Mouse (Mus musculus): ENCODE data around the gene Mrps16. TPM values are rescaled to one million over a fixed set of nuclear protein-coding genes. Genes with fewer than 3 reads are reported as not detected.

Mrps16 gene
- polyA plus RNA-seq, 1 experiment = 97.2 TPM

DNA sequence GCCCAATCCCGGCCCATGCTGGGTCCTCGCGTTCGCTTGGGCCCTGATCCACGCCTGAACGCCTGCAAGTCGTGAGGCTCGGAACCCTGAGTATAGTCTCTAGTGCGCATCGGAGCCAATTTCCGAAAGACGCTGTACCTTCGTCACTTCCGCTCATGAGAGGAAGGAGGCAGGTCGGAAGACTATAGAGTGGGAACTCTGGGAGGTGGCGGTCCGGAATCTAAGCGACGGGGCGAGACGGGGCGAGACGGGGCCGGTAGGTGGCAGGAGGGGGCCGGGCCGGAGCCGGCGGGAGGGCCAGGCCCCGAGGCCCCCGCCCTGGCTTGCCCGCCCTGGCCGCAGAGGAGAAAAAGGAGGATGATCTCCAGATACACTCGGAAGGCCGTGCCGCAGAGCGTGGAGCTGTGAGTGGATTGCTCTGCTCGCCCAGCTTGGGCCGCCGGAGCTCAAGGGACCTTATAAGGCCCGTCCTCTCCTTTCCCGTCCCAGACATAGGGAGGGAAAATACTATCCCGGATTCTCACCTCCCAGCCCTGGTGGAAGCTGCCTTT is 45.4 kb downstream of the Mrps16 start, which contains the start of the genes Ecd and Fam149b:
Gene Ecd, minus strand, starts transcription at position 131 of the 551 bp plus-strand sequence.
Gene Fam149b, plus strand, starts transcription at position 172 of the 551 bp plus-strand sequence.
- Histone ChIP-seq H3K36me3 (ENCODE audit: control insufficient read depth, insufficient read depth) (peaks cover 15% of the 10 kb centered on the region), H3K4me3 (ENCODE audit: insufficient read depth, poor library complexity, severe bottlenecking) (peak within 1 kb of the TSS; percentile 60), H3K27me3 (ENCODE audit: control insufficient read depth, insufficient read depth, insufficient read length) (no peaks in the 10 kb centered on the region), H3K79me2 (ENCODE audit: control insufficient read depth, insufficient read depth) (peaks cover 56% of the 10 kb centered on the region), H3ac (ENCODE audit: control insufficient read depth, insufficient read length, low read depth) (peak within 1 kb of the TSS; percentile 90), H3K79me3 (ENCODE audit: low read depth) (peaks cover 32% of the 10 kb centered on the region)
- TF ChIP-seq FOSL1 (IDR thresholded peaks at IDR 0.05; ENCODE audit: insufficient read depth, low read length, poor library complexity, severe bottlenecking) = no peak
- no peak for TF ChIP-seq USF1 (IDR thresholded peaks at IDR 0.05; ENCODE audit: low read depth)
- peak; percentile 93 for TF ChIP-seq MAX (IDR thresholded peaks at IDR 0.05)
- TF ChIP-seq CTCF (IDR thresholded peaks at IDR 0.05; ENCODE audit: control insufficient read depth, insufficient read depth, insufficient read length) = peak; percentile 24
- no peak for TF ChIP-seq CEBPB (IDR thresholded peaks at IDR 0.05; ENCODE audit: low read depth)
- no peak for TF ChIP-seq MYOG (IDR thresholded peaks at IDR 0.05; ENCODE audit: control insufficient read depth, extremely low read depth, insufficient read length)
- no peak for TF ChIP-seq MYOD1 (IDR thresholded peaks at IDR 0.05; ENCODE audit: control insufficient read depth, insufficient read length, low read depth)

GRCm38 (mm10) chr14:20347441-20347990 is 45.9 kb downstream of the Mrps16 start:
- no peak for TF ChIP-seq FOSL1 (IDR thresholded peaks at IDR 0.05; ENCODE audit: insufficient read depth, low read length, poor library complexity, severe bottlenecking)
- TF ChIP-seq MYOG (IDR thresholded peaks at IDR 0.05; ENCODE audit: control insufficient read depth, extremely low read depth, insufficient read length) = no peak
- no peak for TF ChIP-seq MAX (IDR thresholded peaks at IDR 0.05)
- no peak for TF ChIP-seq USF1 (IDR thresholded peaks at IDR 0.05; ENCODE audit: low read depth)
- no peak for TF ChIP-seq CEBPB (IDR thresholded peaks at IDR 0.05; ENCODE audit: low read depth)
- no peak for TF ChIP-seq MYOD1 (IDR thresholded peaks at IDR 0.05; ENCODE audit: control insufficient read depth, insufficient read length, low read depth)
- no peak for TF ChIP-seq CTCF (IDR thresholded peaks at IDR 0.05; ENCODE audit: control insufficient read depth, insufficient read depth, insufficient read length)
- H3K4me3 ChIP-seq (ENCODE audit: insufficient read depth, poor library complexity, severe bottlenecking) = peak overlapping the region; percentile 60
- H3ac ChIP-seq (ENCODE audit: control insufficient read depth, insufficient read length, low read depth) = peak overlapping the region; percentile 81
- H3K36me3 ChIP-seq (ENCODE audit: control insufficient read depth, insufficient read depth) = peaks cover 15% of the 10 kb centered on the region
- H3K79me2 ChIP-seq (ENCODE audit: control insufficient read depth, insufficient read depth) = peaks cover 61% of the 10 kb centered on the region
- H3K27me3 ChIP-seq (ENCODE audit: control insufficient read depth, insufficient read depth, insufficient read length) = no peaks in the 10 kb centered on the region
- H3K79me3 ChIP-seq (ENCODE audit: low read depth) = peaks cover 32% of the 10 kb centered on the region

- H3K27me3 ChIP-seq (ENCODE audit: control insufficient read depth, insufficient read depth, insufficient read length) = no peaks in the 10 kb centered on the region
- TF ChIP-seq USF1 (IDR thresholded peaks at IDR 0.05; ENCODE audit: low read depth) = no peak
- no peak for TF ChIP-seq MYOD1 (IDR thresholded peaks at IDR 0.05; ENCODE audit: control insufficient read depth, insufficient read length, low read depth)
- no peak for TF ChIP-seq MYOG (IDR thresholded peaks at IDR 0.05; ENCODE audit: control insufficient read depth, extremely low read depth, insufficient read length)
- TF ChIP-seq MAX (IDR thresholded peaks at IDR 0.05) = no peak
- TF ChIP-seq FOSL1 (IDR thresholded peaks at IDR 0.05; ENCODE audit: insufficient read depth, low read length, poor library complexity, severe bottlenecking) = peak; percentile 56
- no peak for TF ChIP-seq CTCF (IDR thresholded peaks at IDR 0.05; ENCODE audit: control insufficient read depth, insufficient read depth, insufficient read length)
- TF ChIP-seq CEBPB (IDR thresholded peaks at IDR 0.05; ENCODE audit: low read depth) = no peak
- peaks cover 75% of the 10 kb centered on the region for H3K79me2 ChIP-seq (ENCODE audit: control insufficient read depth, insufficient read depth)
- no peak overlapping the region for H3ac ChIP-seq (ENCODE audit: control insufficient read depth, insufficient read length, low read depth)
- H3K79me3 ChIP-seq (ENCODE audit: low read depth) = peaks cover 38% of the 10 kb centered on the region
- no peak overlapping the region for H3K4me3 ChIP-seq (ENCODE audit: insufficient read depth, poor library complexity, severe bottlenecking)
- peaks cover 25% of the 10 kb centered on the region for H3K36me3 ChIP-seq (ENCODE audit: control insufficient read depth, insufficient read depth)
These were observed 47.5 kb downstream of the Mrps16 start for GRCm38 (mm10) chr14:20345885-20346284.

- Histone ChIP-seq H3K36me3 (ENCODE audit: control insufficient read depth, insufficient read depth) (peaks cover 53% of the 10 kb centered on the region), H3K27me3 (ENCODE audit: control insufficient read depth, insufficient read depth, insufficient read length) (no peaks in the 10 kb centered on the region), H3ac (ENCODE audit: control insufficient read depth, insufficient read length, low read depth) (no peak overlapping the region), H3K4me3 (ENCODE audit: insufficient read depth, poor library complexity, severe bottlenecking) (no peak overlapping the region), H3K79me3 (ENCODE audit: low read depth) (peaks cover 21% of the 10 kb centered on the region), H3K79me2 (ENCODE audit: control insufficient read depth, insufficient read depth) (peaks cover 53% of the 10 kb centered on the region)
- TF ChIP-seq CEBPB (IDR thresholded peaks at IDR 0.05; ENCODE audit: low read depth) (no peak), USF1 (IDR thresholded peaks at IDR 0.05; ENCODE audit: low read depth) (no peak), FOSL1 (IDR thresholded peaks at IDR 0.05; ENCODE audit: insufficient read depth, low read length, poor library complexity, severe bottlenecking) (no peak), MYOG (IDR thresholded peaks at IDR 0.05; ENCODE audit: control insufficient read depth, extremely low read depth, insufficient read length) (no peak), MYOD1 (IDR thresholded peaks at IDR 0.05; ENCODE audit: control insufficient read depth, insufficient read length, low read depth) (no peak), CTCF (IDR thresholded peaks at IDR 0.05; ENCODE audit: control insufficient read depth, insufficient read depth, insufficient read length) (no peak), MAX (IDR thresholded peaks at IDR 0.05) (no peak)
These were observed 52.6 kb downstream of the Mrps16 start for GRCm38 (mm10) chr14:20340866-20341265.

- peaks cover 20% of the 10 kb centered on the region for H3K79me3 ChIP-seq (ENCODE audit: low read depth)
- TF ChIP-seq FOSL1 (IDR thresholded peaks at IDR 0.05; ENCODE audit: insufficient read depth, low read length, poor library complexity, severe bottlenecking) = no peak
- no peak for TF ChIP-seq MAX (IDR thresholded peaks at IDR 0.05)
- TF ChIP-seq MYOD1 (IDR thresholded peaks at IDR 0.05; ENCODE audit: control insufficient read depth, insufficient read length, low read depth) = no peak
- TF ChIP-seq MYOG (IDR thresholded peaks at IDR 0.05; ENCODE audit: control insufficient read depth, extremely low read depth, insufficient read length) = no peak
- TF ChIP-seq CEBPB (IDR thresholded peaks at IDR 0.05; ENCODE audit: low read depth) = no peak
- no peak for TF ChIP-seq CTCF (IDR thresholded peaks at IDR 0.05; ENCODE audit: control insufficient read depth, insufficient read depth, insufficient read length)
- no peak for TF ChIP-seq USF1 (IDR thresholded peaks at IDR 0.05; ENCODE audit: low read depth)
- peaks cover 46% of the 10 kb centered on the region for H3K79me2 ChIP-seq (ENCODE audit: control insufficient read depth, insufficient read depth)
- no peaks in the 10 kb centered on the region for H3K27me3 ChIP-seq (ENCODE audit: control insufficient read depth, insufficient read depth, insufficient read length)
- H3K4me3 ChIP-seq (ENCODE audit: insufficient read depth, poor library complexity, severe bottlenecking) = no peak overlapping the region
- peaks cover 55% of the 10 kb centered on the region for H3K36me3 ChIP-seq (ENCODE audit: control insufficient read depth, insufficient read depth)
- H3ac ChIP-seq (ENCODE audit: control insufficient read depth, insufficient read length, low read depth) = no peak overlapping the region
These were observed 53.3 kb downstream of the Mrps16 start for GRCm38 (mm10) chr14:20340149-20340548.

Measured in C2C12 (cell line).